Mouse (Mus musculus) limb, embryonic 12.5 days (tissue): ENCODE measurements at regions not wholly inside any gene's neighbourhood (a gene's known extent, or its start where the extent isn't known, plus 50 kb on each side); places are given as distances from the start of the nearest gene placed in this dataset.
A peak's percentile ranks its signal among the peaks of the same experiment; 100 is the strongest.

Experiments
- ATAC-seq: fragments of 200-750 bp; cut with Nextera tagmentation; 2 replicates; pipeline ENCODE4 v1.8.0; 2017; ENCODE audit warnings: low read depth, moderate TSS enrichment; ENCODE audit not compliant: insufficient number of reproducible peaks, insufficient read depth, low FRiP score, low TSS enrichment
- H3K27ac ChIP-seq: fragments of 300-500 bp; sonication (generic); 2 replicates; pipeline ENCODE4 v1.5.1; 2016; ENCODE audit warnings: mild to moderate bottlenecking, moderate library complexity
- H3K27me3 ChIP-seq: fragments of 300-500 bp; sonication (generic); 2 replicates; pipeline ENCODE4 v1.6.1; 2016; ENCODE audit warnings: mild to moderate bottlenecking, moderate library complexity
- H3K36me3 ChIP-seq: fragments of 300-500 bp; sonication (generic); 2 replicates; pipeline ENCODE4 v1.6.1; 2016; ENCODE audit warnings: mild to moderate bottlenecking, moderate library complexity
- H3K4me1 ChIP-seq: fragments of 300-500 bp; sonication (generic); replicated peaks from 2 replicates; pipeline ENCODE4 v1.6.1; 2016
- H3K4me2 ChIP-seq: fragments of 300-500 bp; sonication (generic); 2 replicates; pipeline ENCODE4 v1.6.1; 2016; ENCODE audit warnings: mild to moderate bottlenecking, moderate library complexity
- H3K4me3 ChIP-seq: fragments of 300-500 bp; sonication (generic); replicated peaks from 2 replicates; pipeline ENCODE4 v1.5.1; 2016; ENCODE audit warnings: mild to moderate bottlenecking
- H3K9ac ChIP-seq: fragments of 300-500 bp; sonication (generic); replicated peaks from 2 replicates; pipeline ENCODE4 v1.6.1; 2016; ENCODE audit warnings: mild to moderate bottlenecking, moderate library complexity
- H3K9me3 ChIP-seq: fragments of 300-500 bp; sonication (generic); 2 replicates; pipeline ENCODE4 v1.6.1; 2016; ENCODE audit warnings: mild to moderate bottlenecking, moderate library complexity
- WGBS: fragments of 180-500 bp; shearing (Covaris S2); methylation state at CpG from one replicate; pipeline ENCODE4 v1.1.7; 2016; 5-methylcytosine and 5-hydroxymethylcytosine counted together

DNA sequence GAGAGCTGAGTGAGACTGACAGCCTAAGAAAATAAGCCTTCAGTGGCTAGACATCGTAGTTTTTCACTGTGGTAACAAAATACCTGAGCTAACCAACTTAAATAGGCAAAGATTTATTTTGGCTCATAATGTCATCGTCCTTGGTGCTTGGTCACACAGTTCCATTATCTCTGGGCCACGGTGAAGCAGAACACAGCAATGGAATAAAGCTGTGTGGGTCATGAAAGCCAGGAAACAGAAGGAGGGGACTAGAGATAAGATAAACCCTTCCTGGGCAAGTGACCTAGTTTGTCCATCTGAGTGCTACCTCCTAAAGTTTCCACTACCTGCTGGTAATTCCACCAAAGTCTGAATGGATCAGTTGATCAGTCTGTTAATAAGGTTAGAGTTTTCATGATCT, 134.8 kb upstream of the Gm5129 start:
- Histone ChIP-seq H3K27ac (no peak overlapping the region), H3K4me2 (no peak overlapping the region), H3K4me3 (no peak overlapping the region), H3K27me3 (no peaks in the 10 kb centered on the region), H3K9ac (no peak overlapping the region), H3K9me3 (no peaks in the 10 kb centered on the region), H3K4me1 (no peaks in the 10 kb centered on the region), H3K36me3 (no peaks in the 10 kb centered on the region)
- ATAC-seq = no peak
- WGBS = 77% methylated on average over 3 of the region's 3 CpGs

DNA sequence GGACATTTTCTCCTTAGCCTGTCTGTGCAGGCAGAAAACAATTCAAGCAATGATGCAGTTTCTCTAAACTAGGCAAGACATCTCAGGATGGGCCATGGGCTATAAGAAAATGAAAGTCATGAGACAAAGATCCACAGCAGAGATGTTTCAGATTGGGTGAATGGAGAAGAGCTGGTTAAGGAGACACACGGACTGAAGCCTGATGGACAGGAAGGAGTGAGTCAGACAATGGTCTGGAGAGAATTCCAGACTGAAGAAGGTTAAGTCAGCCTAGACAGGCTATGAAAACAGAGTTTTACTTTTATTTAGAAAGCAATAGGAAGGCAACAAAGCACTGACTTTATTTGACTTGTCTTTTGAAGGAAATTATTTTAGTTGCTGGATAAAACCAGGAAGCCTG, 137.5 kb upstream of the Il6 start:
- Histone ChIP-seq H3K9ac (no peak overlapping the region), H3K27me3 (no peaks in the 10 kb centered on the region), H3K9me3 (no peaks in the 10 kb centered on the region), H3K4me3 (no peak overlapping the region), H3K4me2 (no peak overlapping the region), H3K36me3 (no peaks in the 10 kb centered on the region), H3K27ac (no peak overlapping the region), H3K4me1 (no peaks in the 10 kb centered on the region)
- WGBS = 66% methylated on average over 1 of the region's 1 CpGs
- no peak for ATAC-seq

DNA sequence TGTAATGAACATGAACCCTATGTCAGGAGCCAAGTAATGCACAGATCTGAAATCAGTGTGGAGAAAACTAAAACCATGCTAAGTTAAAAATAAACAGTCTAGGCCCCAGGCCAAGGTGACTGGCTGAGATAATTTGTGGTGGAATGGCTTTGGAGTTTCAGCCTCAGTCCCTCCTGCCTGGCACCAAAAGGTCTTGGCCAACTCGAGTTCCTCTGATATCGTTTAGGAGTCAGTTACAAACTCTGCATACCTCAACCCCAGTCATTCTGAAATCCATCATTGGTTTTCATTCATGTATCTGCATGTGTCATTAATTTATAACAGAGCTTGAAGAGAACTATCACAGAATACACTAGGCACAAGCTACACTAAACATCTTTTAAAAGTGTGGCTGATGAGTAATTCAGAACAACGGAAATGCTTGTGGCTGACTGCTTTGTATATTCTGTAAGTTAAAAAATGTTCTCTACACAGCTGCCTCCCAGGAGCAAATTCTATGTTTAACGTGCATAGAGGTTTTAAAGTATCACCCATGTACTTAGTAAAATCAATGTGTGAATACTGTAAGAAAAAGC, 125.6 kb upstream of the Il6 start:
- WGBS = 69% methylated on average over 4 of the region's 4 CpGs
- Histone ChIP-seq H3K27me3 (0 out of 2 replicates have a peak, but pooled peaks cover 4% of the 10 kb centered on the region), H3K4me1 (peaks cover 5% of the 10 kb centered on the region; the same call in 1 of the 2 replicates), H3K4me2 (no peak overlapping the region), H3K9me3 (no peaks in the 10 kb centered on the region), H3K36me3 (no peaks in the 10 kb centered on the region), H3K27ac (no peak overlapping the region), H3K9ac (no peak overlapping the region), H3K4me3 (no peak overlapping the region)
- no peak for ATAC-seq

DNA sequence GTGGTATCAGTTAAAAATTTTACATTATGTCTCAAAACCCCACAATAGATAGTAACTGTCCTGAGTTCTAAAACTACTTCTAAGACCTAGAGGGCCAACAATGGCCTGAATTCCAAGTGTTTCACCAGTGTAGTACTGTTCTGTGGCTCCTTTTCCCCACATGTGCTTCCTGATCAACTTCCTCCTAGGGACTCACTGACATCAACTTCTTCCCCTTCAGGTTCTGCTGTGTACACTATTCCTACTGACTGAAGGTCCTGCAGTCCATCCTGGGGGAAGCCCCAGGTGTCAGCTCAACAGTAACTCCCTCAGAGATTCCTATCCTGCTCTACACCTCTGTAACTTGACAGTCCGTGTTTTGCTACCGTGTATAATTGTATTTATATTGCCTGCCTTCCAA, 120.6 kb upstream of the Il6 start:
- Histone ChIP-seq H3K4me3 (no peak overlapping the region), H3K36me3 (no peaks in the 10 kb centered on the region), H3K27me3 (peaks cover 3% of the 10 kb centered on the region; the same call in 1 of the 2 replicates), H3K9me3 (no peaks in the 10 kb centered on the region), H3K4me1 (peaks cover 12% of the 10 kb centered on the region; the same call in 1 of the 2 replicates), H3K4me2 (no peak overlapping the region), H3K27ac (no peak overlapping the region), H3K9ac (no peak overlapping the region)
- WGBS = 68% methylated on average over 2 of the region's 2 CpGs
- ATAC-seq = no peak

- Histone ChIP-seq H3K4me3 (no peak overlapping the region), H3K4me2 (no peak overlapping the region), H3K4me1 (peaks cover 12% of the 10 kb centered on the region; the same call in 1 of the 2 replicates), H3K9me3 (no peaks in the 10 kb centered on the region), H3K27me3 (peaks cover 3% of the 10 kb centered on the region; the same call in 1 of the 2 replicates), H3K27ac (no peak overlapping the region), H3K36me3 (no peaks in the 10 kb centered on the region), H3K9ac (no peak overlapping the region)
- 73% methylated on average over 2 of the region's 2 CpGs for WGBS
- ATAC-seq = no peak
Measured at GRCm38 (mm10) chr5:29892861-29893260, 120.1 kb upstream of the Il6 start.

- no peak overlapping the region for H3K27ac ChIP-seq
- no peak overlapping the region for H3K4me3 ChIP-seq
- ATAC-seq = no peak
- peaks cover 12% of the 10 kb centered on the region; the same call in 1 of the 2 replicates for H3K4me1 ChIP-seq
- no peaks in the 10 kb centered on the region for H3K36me3 ChIP-seq
- no peak overlapping the region for H3K9ac ChIP-seq
- no peak overlapping the region for H3K4me2 ChIP-seq
- 38% methylated on average over 5 of the region's 5 CpGs for WGBS
- H3K27me3 ChIP-seq = peaks cover 3% of the 10 kb centered on the region; the same call in 1 of the 2 replicates
- H3K9me3 ChIP-seq = no peaks in the 10 kb centered on the region
Measured at GRCm38 (mm10) chr5:29893829-29894228, 119.1 kb upstream of the Il6 start.

- Histone ChIP-seq H3K4me2 (no peak overlapping the region), H3K9ac (no peak overlapping the region), H3K36me3 (no peaks in the 10 kb centered on the region), H3K4me1 (peaks cover 12% of the 10 kb centered on the region; the same call in 1 of the 2 replicates), H3K27ac (0 out of 2 replicates have a peak overlapping the region, but pooled peaks have one; percentile 8), H3K9me3 (no peaks in the 10 kb centered on the region), H3K4me3 (no peak overlapping the region), H3K27me3 (peaks cover 3% of the 10 kb centered on the region; the same call in 1 of the 2 replicates)
- 55% methylated on average over 9 of the region's 9 CpGs for WGBS
- no peak for ATAC-seq
Measured at GRCm38 (mm10) chr5:29894606-29895595, 118.0 kb upstream of the Il6 start.

GRCm38 (mm10) chr5:29897617-29898016, 115.3 kb upstream of the Il6 start:
- Histone ChIP-seq H3K4me2 (no peak overlapping the region), H3K4me1 (peaks cover 12% of the 10 kb centered on the region; the same call in 1 of the 2 replicates), H3K27me3 (peaks cover 3% of the 10 kb centered on the region; the same call in 1 of the 2 replicates), H3K9ac (no peak overlapping the region), H3K36me3 (no peaks in the 10 kb centered on the region), H3K27ac (no peak overlapping the region), H3K4me3 (no peak overlapping the region), H3K9me3 (no peaks in the 10 kb centered on the region)
- no peak for ATAC-seq

- H3K4me3 ChIP-seq = no peak overlapping the region
- H3K27me3 ChIP-seq = no peaks in the 10 kb centered on the region
- 86% methylated on average over 2 of the region's 2 CpGs for WGBS
- no peak overlapping the region for H3K27ac ChIP-seq
- no peak for ATAC-seq
- no peak overlapping the region for H3K4me2 ChIP-seq
- no peaks in the 10 kb centered on the region for H3K9me3 ChIP-seq
- H3K9ac ChIP-seq = no peak overlapping the region
- no peaks in the 10 kb centered on the region for H3K4me1 ChIP-seq
- H3K36me3 ChIP-seq = no peaks in the 10 kb centered on the region
Measured at GRCm38 (mm10) chr5:29901716-29902115, 111.2 kb upstream of the Il6 start.

GRCm38 (mm10) chr5:29920295-29920694, 92.6 kb upstream of the Il6 start:
- H3K9ac ChIP-seq = no peak overlapping the region
- H3K4me2 ChIP-seq = no peak overlapping the region
- no peaks in the 10 kb centered on the region for H3K4me1 ChIP-seq
- H3K9me3 ChIP-seq = peaks cover 14% of the 10 kb centered on the region; the same call in 1 of the 2 replicates
- no peak overlapping the region for H3K27ac ChIP-seq
- H3K36me3 ChIP-seq = no peaks in the 10 kb centered on the region
- 52% methylated on average over 2 of the region's 2 CpGs for WGBS
- H3K27me3 ChIP-seq = no peaks in the 10 kb centered on the region
- no peak overlapping the region for H3K4me3 ChIP-seq
- no peak for ATAC-seq

GRCm38 (mm10) chr5:29925527-29925926, 87.4 kb upstream of the Il6 start:
- no peak overlapping the region for H3K4me2 ChIP-seq
- H3K27me3 ChIP-seq = no peaks in the 10 kb centered on the region
- ATAC-seq = no peak
- H3K4me1 ChIP-seq = no peaks in the 10 kb centered on the region
- no peak overlapping the region for H3K27ac ChIP-seq
- 72% methylated on average over 2 of the region's 2 CpGs for WGBS
- no peak overlapping the region for H3K4me3 ChIP-seq
- H3K36me3 ChIP-seq = no peaks in the 10 kb centered on the region
- no peak overlapping the region for H3K9ac ChIP-seq
- H3K9me3 ChIP-seq = peaks cover 3% of the 10 kb centered on the region; the same call in 1 of the 2 replicates
